11 mouse cellular contexts compared by ENCODE assay signal in genomic region chr1:74824518-74825302, GRCm38 (mm10). TPM values are rescaled to one million over a fixed set of nuclear protein-coding genes. Genes with fewer than 3 reads are reported as not detected.
DNase-seq lines count a peak whose midpoint lies in the region; ATAC-seq lines count a peak whose summit lies in the region.
"Had no signal": no experiment of that assay in that cellular context is flagged by ENCODE, and none has a peak within 500 bp of the region (broad histone marks: within the 10 kb centered on the region; RNA-seq: fewer than 3 reads in every experiment).

No protein-coding gene starts in this region.

- peaks cover 9% of the 10 kb centered on the region for H3K4me1 ChIP-seq in hindbrain, embryonic 13.5 days (replicated peaks)

- H3K4me2 ChIP-seq in hindbrain, embryonic 13.5 days = no peak overlapping the region

- DNase-seq in layer of hippocampus, adult 11-12 months (ENCODE audit: low spot score) = peak; percentile 65
- no peak for DNase-seq in layer of hippocampus, postnatal 25 days (ENCODE audit: extremely low spot score in 1 of 2, low spot score in 1 of 2)
- DNase-seq in embryo, embryonic 11 days = peak; percentile 76
- peak; percentile 48 for DNase-seq in right cerebral cortex, postnatal 14 days
- DNase-seq in lung, postnatal 25 days (ENCODE audit: low spot score) = no peak
- no peak for DNase-seq in cerebellum, postnatal 36 days
- DNase-seq: gastrocnemius, postnatal 10 days; lung, adult 2 months had no signal

- H3K27ac ChIP-seq in hindbrain, embryonic 13.5 days = 0 out of 2 replicates have a peak overlapping the region, but pooled peaks have one; percentile 32

- H3K27me3 ChIP-seq in hindbrain, embryonic 13.5 days = no peaks in the 10 kb centered on the region

- H3K4me3 ChIP-seq in hindbrain, embryonic 13.5 days = no peak overlapping the region

- no peaks in the 10 kb centered on the region for H3K36me3 ChIP-seq in hindbrain, embryonic 13.5 days

- ATAC-seq in hindbrain, embryonic 13.5 days (ENCODE audit: low FRiP score) = no peak
- ATAC-seq in inflammation-experienced regulatory T-cells, adult 6 months = no peak

- 5% methylated on average over 14 of the region's 14 CpGs for WGBS in hindbrain, embryonic 13.5 days

- H3K9ac ChIP-seq in hindbrain, embryonic 13.5 days = no peak overlapping the region

- H3K9me3 ChIP-seq in hindbrain, embryonic 13.5 days = no peaks in the 10 kb centered on the region

RNA-seq across cellular contexts. Expression of gene Cdk5r2, which starts 30.0 kb away (rescaled TPM):
- 100 to 1,000 TPM; 224 to 251 TPM for total RNA-seq in layer of hippocampus, postnatal 25 days (2021)
- polyA plus RNA-seq in hindbrain, embryonic 13.5 days (2015; fragmentation: Nextera tagmentation; extraction: Ambion mirVana) = 6.1 and 6.5 TPM in 2 replicates
- not detected for polyA plus RNA-seq in inflammation-experienced regulatory T-cells, adult 6 months (2017; shearing (Covaris generic))
- polyA plus RNA-seq: kidney, embryonic 16.5 days had no signal

RNA-seq across cellular contexts. Expression of gene Wnt10a, which starts 33.4 kb away (rescaled TPM):
- 1 to 10 TPM; 2.0 to 2.2 TPM for total RNA-seq in layer of hippocampus, postnatal 25 days (2021)
- polyA plus RNA-seq in hindbrain, embryonic 13.5 days (2015; fragmentation: Nextera tagmentation; extraction: Ambion mirVana) = 0.19 and 0.45 TPM in 2 replicates
- under 1 TPM in 1 of 3 experiments, not detected in 2; 0.19 TPM for polyA plus RNA-seq in inflammation-experienced regulatory T-cells, adult 6 months (2017; shearing (Covaris generic))

RNA-seq across cellular contexts. Expression of gene Wnt6, which starts 53.0 kb away (rescaled TPM):
- total RNA-seq in layer of hippocampus, postnatal 25 days (2021) = under 1 TPM in 1 of 2 experiments, not detected in 1; 0.37 TPM
- polyA plus RNA-seq in hindbrain, embryonic 13.5 days (2015; fragmentation: Nextera tagmentation; extraction: Ambion mirVana) = 3.6 and 4.5 TPM in 2 replicates
- polyA plus RNA-seq in inflammation-experienced regulatory T-cells, adult 6 months (2017; shearing (Covaris generic)) = not detected

Comparison
In these comparisons a context has a peak if more than half of its experiments do, and no peak if none do; other contexts are left out.
1. DNase-seq: peak in layer of hippocampus, adult 11-12 months (single experiment), embryo, embryonic 11 days (single experiment) and right cerebral cortex, postnatal 14 days (single experiment); none in layer of hippocampus, postnatal 25 days (0 of 2), lung, postnatal 25 days (single experiment) and cerebellum, postnatal 36 days (0 of 2).